Mouse (Mus musculus): Measurements from ENCODE around the gene Card10.

Gene Card10

GRCm38 (mm10) chr15:78801971-78802741 lies 686 bp downstream of the Card10 start:
- peak in 1 of 2 experiments; percentile 24 for DNase-seq (ENCODE audit: low spot score in 2 of 2)

GRCm38 (mm10) chr15:78801571-78801970 lies 1.3 kb downstream of the Card10 start:
- no peak for DNase-seq (ENCODE audit: low spot score in 2 of 2)

GRCm38 (mm10) chr15:78799029-78799428 lies 3.8 kb downstream of the Card10 start:
- DNase-seq (ENCODE audit: low spot score in 2 of 2) = no peak

GRCm38 (mm10) chr15:78797060-78797329 lies 5.8 kb downstream of the Card10 start:
- no peak for DNase-seq (ENCODE audit: low spot score in 2 of 2)

GRCm38 (mm10) chr15:78796196-78797059 lies 6.4 kb downstream of the Card10 start:
- no peak for DNase-seq (ENCODE audit: low spot score in 2 of 2)

GRCm38 (mm10) chr15:78790990-78791389 lies 11.9 kb downstream of the Card10 start:
- no peak for DNase-seq (ENCODE audit: low spot score in 2 of 2)

GRCm38 (mm10) chr15:78790451-78790850 lies 12.4 kb downstream of the Card10 start:
- DNase-seq (ENCODE audit: low spot score in 2 of 2) = no peak

GRCm38 (mm10) chr15:78789721-78790323 lies 13.0 kb downstream of the Card10 start:
- no peak for DNase-seq (ENCODE audit: low spot score in 2 of 2)

GRCm38 (mm10) chr15:78788042-78788441 lies 14.8 kb downstream of the Card10 start:
- DNase-seq (ENCODE audit: low spot score in 2 of 2) = no peak

GRCm38 (mm10) chr15:78787287-78787856 lies 15.5 kb downstream of the Card10 start:
- DNase-seq (ENCODE audit: low spot score in 2 of 2) = no peak

GRCm38 (mm10) chr15:78786411-78786818 lies 16.4 kb downstream of the Card10 start:
- DNase-seq (ENCODE audit: low spot score in 2 of 2) = no peak

- DNase-seq (ENCODE audit: low spot score in 2 of 2) = no peak
Measured at GRCm38 (mm10) chr15:78785961-78786360, 16.9 kb downstream of the Card10 start.

GRCm38 (mm10) chr15:78785258-78785657 lies 17.6 kb downstream of the Card10 start:
- DNase-seq (ENCODE audit: low spot score in 2 of 2) = no peak

- no peak for DNase-seq (ENCODE audit: low spot score in 2 of 2)
Measured at GRCm38 (mm10) chr15:78784520-78784919, 18.3 kb downstream of the Card10 start.

- no peak for DNase-seq (ENCODE audit: low spot score in 2 of 2)
Measured at GRCm38 (mm10) chr15:78782348-78783103, 20.3 kb downstream of the Card10 start.

GRCm38 (mm10) chr15:78780908-78781307 lies 21.9 kb downstream of the Card10 start:
- no peak for DNase-seq (ENCODE audit: low spot score in 2 of 2)

GRCm38 (mm10) chr15:78780359-78780758 lies 22.5 kb downstream of the Card10 start:
- DNase-seq (ENCODE audit: low spot score in 2 of 2) = no peak

- no peak for DNase-seq (ENCODE audit: low spot score in 2 of 2)
Measured at GRCm38 (mm10) chr15:78779690-78780089, 23.2 kb downstream of the Card10 start.

- no peak for DNase-seq (ENCODE audit: low spot score in 2 of 2)
Measured at GRCm38 (mm10) chr15:78779253-78779652, 23.6 kb downstream of the Card10 start.

- DNase-seq (ENCODE audit: low spot score in 2 of 2) = peak; percentile 65 to 82
Measured at GRCm38 (mm10) chr15:78778077-78778870, 24.6 kb downstream of the Card10 start.

- DNase-seq (ENCODE audit: low spot score in 2 of 2) = peak; percentile 55 to 82
Measured at GRCm38 (mm10) chr15:78773290-78773729, 29.5 kb downstream of the Card10 start, which contains the start of gene Mfng. Gene Mfng (minus strand): TSS chr15:78773475.

All from spleen, postnatal 10 days (tissue).